In genomic region chr8:128652399-128653109, GRCm38 (mm10) we compare ENCODE assay signal across 8 mouse cellular contexts. TPM values are rescaled to one million over a fixed set of nuclear protein-coding genes. Genes with fewer than 3 reads are reported as not detected.
DNase-seq lines count a peak whose midpoint lies in the region; ATAC-seq and TF ChIP-seq lines count a peak whose summit lies in the region.

No protein-coding gene starts in this region.

- DNase-seq in forebrain, embryonic 14.5 days (ENCODE audit: low spot score), result peak; percentile 83
- peak; percentile 92 for DNase-seq in midbrain, embryonic 11.5 days (ENCODE audit: low spot score, missing footprints)
- peak; percentile 16 to 23 for DNase-seq in cerebellum, adult 2 months
- DNase-seq in kidney, postnatal 14 days, result peak; percentile 70
- peak; percentile 63 for DNase-seq in mesoderm, embryonic 11.5 days (ENCODE audit: low read depth, low spot score)

- no peak for TF ChIP-seq POLR2A in cerebellum, adult 2 months (IDR thresholded peaks at IDR 0.05; ENCODE audit: borderline replicate concordance, insufficient read depth, low read length)

- H3K27me3 ChIP-seq in forebrain, embryonic 14.5 days (replicated peaks; ENCODE audit: control insufficient read depth, insufficient read depth, low read length), result no peaks in the 10 kb centered on the region
- H3K27me3 ChIP-seq in forebrain, embryonic 13.5 days, result no peaks in the 10 kb centered on the region
- no peaks in the 10 kb centered on the region for H3K27me3 ChIP-seq in midbrain, embryonic 11.5 days (ENCODE audit: control insufficient read depth, insufficient read depth, low read length)
- no peaks in the 10 kb centered on the region for H3K27me3 ChIP-seq in midbrain, embryonic 15.5 days (replicated peaks)
- no peaks in the 10 kb centered on the region for H3K27me3 ChIP-seq in cerebellum, adult 2 months (ENCODE audit: control insufficient read depth, insufficient read depth, low read length)

- H3K27ac ChIP-seq in forebrain, embryonic 14.5 days (ENCODE audit: low read depth, low read length), result no peak overlapping the region
- no peak overlapping the region for H3K27ac ChIP-seq in forebrain, embryonic 13.5 days
- no peak overlapping the region for H3K27ac ChIP-seq in midbrain, embryonic 11.5 days (ENCODE audit: low read depth, low read length)
- H3K27ac ChIP-seq in midbrain, embryonic 15.5 days, result no peak overlapping the region
- no peak overlapping the region for H3K27ac ChIP-seq in cerebellum, adult 2 months (ENCODE audit: insufficient read depth, low read length)

- no peak overlapping the region for H3K4me3 ChIP-seq in forebrain, embryonic 14.5 days (ENCODE audit: low read depth, low read length)
- H3K4me3 ChIP-seq in forebrain, embryonic 13.5 days, result no peak overlapping the region
- no peak overlapping the region for H3K4me3 ChIP-seq in midbrain, embryonic 11.5 days (ENCODE audit: low read depth, low read length)
- H3K4me3 ChIP-seq in midbrain, embryonic 15.5 days, result no peak overlapping the region
- no peak overlapping the region for H3K4me3 ChIP-seq in cerebellum, adult 2 months (replicated peaks; ENCODE audit: insufficient read depth, low read depth, low read length)

- H3K4me1 ChIP-seq in forebrain, embryonic 14.5 days (ENCODE audit: control insufficient read depth, insufficient read depth, low read length), result peaks cover 3% of the 10 kb centered on the region
- peaks cover 9% of the 10 kb centered on the region for H3K4me1 ChIP-seq in forebrain, embryonic 13.5 days
- H3K4me1 ChIP-seq in midbrain, embryonic 11.5 days (ENCODE audit: control insufficient read depth, insufficient read depth, low read length), result peaks cover 10% of the 10 kb centered on the region; the same call in 1 of the 2 replicates
- H3K4me1 ChIP-seq in midbrain, embryonic 15.5 days, result peaks cover 9% of the 10 kb centered on the region
- H3K4me1 ChIP-seq in cerebellum, adult 2 months (ENCODE audit: control insufficient read depth, insufficient read depth, low read length), result no peaks in the 10 kb centered on the region

- peak; percentile 21; the same call in 1 of the 2 replicates for TF ChIP-seq CTCF in cerebellum, adult 2 months (IDR thresholded peaks at IDR 0.05; ENCODE audit: borderline replicate concordance, insufficient read depth, low read depth, low read length)

- 48% methylated on average over 6 of the region's 6 CpGs for WGBS in forebrain, embryonic 14.5 days
- 50% methylated on average over 6 of the region's 6 CpGs for WGBS in forebrain, embryonic 13.5 days
- WGBS in midbrain, embryonic 11.5 days, result 49% methylated on average over 6 of the region's 6 CpGs
- 48% methylated on average over 6 of the region's 6 CpGs for WGBS in midbrain, embryonic 15.5 days
- 53% methylated on average over 6 of the region's 6 CpGs for WGBS in cerebellum, adult 2 months

- H3K9me3 ChIP-seq in forebrain, embryonic 14.5 days (replicated peaks; ENCODE audit: control insufficient read depth, low read length), result no peaks in the 10 kb centered on the region
- no peaks in the 10 kb centered on the region for H3K9me3 ChIP-seq in forebrain, embryonic 13.5 days (replicated peaks)
- H3K9me3 ChIP-seq in midbrain, embryonic 11.5 days (ENCODE audit: control insufficient read depth, low read length), result no peaks in the 10 kb centered on the region
- no peaks in the 10 kb centered on the region for H3K9me3 ChIP-seq in midbrain, embryonic 15.5 days

- no peak overlapping the region for H3K9ac ChIP-seq in forebrain, embryonic 14.5 days (ENCODE audit: low read length)
- H3K9ac ChIP-seq in forebrain, embryonic 13.5 days, result no peak overlapping the region
- no peak overlapping the region for H3K9ac ChIP-seq in midbrain, embryonic 11.5 days (ENCODE audit: low read length)
- H3K9ac ChIP-seq in midbrain, embryonic 15.5 days, result no peak overlapping the region

- H3K4me2 ChIP-seq in forebrain, embryonic 14.5 days (ENCODE audit: low read length), result no peak overlapping the region
- H3K4me2 ChIP-seq in forebrain, embryonic 13.5 days, result no peak overlapping the region
- H3K4me2 ChIP-seq in midbrain, embryonic 11.5 days, result no peak overlapping the region
- no peak overlapping the region for H3K4me2 ChIP-seq in midbrain, embryonic 15.5 days

- no peak for ATAC-seq in forebrain, embryonic 14.5 days
- no peak for ATAC-seq in forebrain, embryonic 13.5 days
- ATAC-seq in midbrain, embryonic 11.5 days (ENCODE audit: low FRiP score), result no peak
- no peak; the same call in 1 of the 2 replicates for ATAC-seq in midbrain, embryonic 15.5 days (replicated peaks)
- ATAC-seq in erythroblast, adult 5-6 weeks (replicated peaks; ENCODE audit: low FRiP score, poor library complexity, severe bottlenecking), result no peak

- no peaks in the 10 kb centered on the region for H3K36me3 ChIP-seq in forebrain, embryonic 14.5 days (ENCODE audit: control insufficient read depth, insufficient read depth, low read length)
- H3K36me3 ChIP-seq in forebrain, embryonic 13.5 days (ENCODE audit: poor library complexity, severe bottlenecking), result no peaks in the 10 kb centered on the region
- no peaks in the 10 kb centered on the region for H3K36me3 ChIP-seq in midbrain, embryonic 11.5 days (ENCODE audit: control insufficient read depth, insufficient read depth, low read length)
- no peaks in the 10 kb centered on the region for H3K36me3 ChIP-seq in midbrain, embryonic 15.5 days (replicated peaks)

RNA-seq across cellular contexts. Expression of gene Itgb1, which starts 32.9 kb away (rescaled TPM):
- 95.1 and 105 TPM in 2 replicates for polyA plus RNA-seq in forebrain, embryonic 14.5 days (2014; fragmentation: Nextera tagmentation; extraction: Ambion mirVana)
- polyA plus RNA-seq in forebrain, embryonic 13.5 days (2015; fragmentation: Nextera tagmentation; extraction: Ambion mirVana), result 84.4 and 86.8 TPM in 2 replicates
- polyA plus RNA-seq in midbrain, embryonic 11.5 days (2014; fragmentation: Nextera tagmentation; extraction: Ambion mirVana), result 165 and 188 TPM in 2 replicates
- polyA plus RNA-seq in midbrain, embryonic 15.5 days (2015; fragmentation: Nextera tagmentation; extraction: Ambion mirVana), result 75.4 and 78.2 TPM in 2 replicates
- polyA plus RNA-seq in cerebellum, adult 2 months (2012; rRNA removed), result 36.0 and 37.3 TPM in 2 replicates
- total RNA-seq in erythroblast, adult 5-6 weeks (2015; ENCODE audit: low replicate concordance), result 33.8 and 37.6 TPM in 2 replicates
- 51.9 and 56.3 TPM in 2 replicates for total RNA-seq in erythroblast, adult 5-6 weeks (2017; ENCODE audit: low replicate concordance)

Comparison
In these comparisons a context has a peak if more than half of its experiments do, and no peak if none do; other contexts are left out.
1. DNase-seq: peak in every context shown above with its lines; median percentile 92 in midbrain, embryonic 11.5 days; 83 in forebrain, embryonic 14.5 days; 70 in kidney, postnatal 14 days; 63 in mesoderm, embryonic 11.5 days; 20 in cerebellum, adult 2 months.